Mouse (Mus musculus): ENCODE results near the gene Olfr90.

Gene Olfr90

GRCm38 (mm10) chr17:37062101-37062641 is 26.1 kb downstream of the Olfr90 start:
- no peak for DNase-seq (ENCODE audit: extremely low spot score, low read depth, low spot score)

DNA sequence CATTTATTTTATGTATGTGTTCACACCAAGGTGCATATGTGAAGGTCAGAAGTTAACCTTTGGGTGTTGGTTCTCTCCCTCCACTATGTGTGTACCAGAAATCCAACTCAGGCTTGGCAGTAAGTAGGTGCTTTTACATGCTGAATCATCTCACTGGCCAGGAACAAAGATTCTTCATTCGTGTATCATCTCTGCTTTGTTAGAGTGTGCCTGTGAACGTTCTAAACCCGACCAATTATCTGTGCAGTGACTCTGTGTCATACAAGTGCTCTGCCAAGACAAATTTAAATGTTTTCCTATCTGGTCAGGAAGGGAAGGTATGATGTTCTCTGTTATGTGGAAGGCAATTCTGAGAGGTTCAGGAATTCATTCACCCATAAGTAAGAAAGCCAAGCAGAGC is 26.9 kb downstream of the Olfr90 start:
- no peak for DNase-seq (ENCODE audit: extremely low spot score, low read depth, low spot score)

DNA sequence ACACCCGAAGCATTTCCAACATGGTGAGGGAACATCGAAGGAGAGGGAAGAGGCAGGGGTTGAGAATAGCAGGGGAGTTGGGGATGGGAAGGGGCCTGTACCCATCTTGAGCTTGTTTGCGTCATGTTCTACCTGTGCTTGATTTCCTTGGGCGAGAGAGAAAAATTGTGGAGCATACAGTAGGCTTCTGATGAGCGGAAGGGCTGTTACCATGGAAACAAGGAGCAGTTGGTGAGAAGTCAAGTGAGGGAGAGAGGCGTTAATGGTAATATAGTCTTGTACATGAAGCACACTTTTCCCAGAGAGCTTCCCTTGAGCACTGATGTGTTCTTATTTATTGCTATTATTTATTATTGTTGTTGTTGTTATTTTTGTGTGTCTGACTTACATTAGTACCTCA is 31.3 kb downstream of the Olfr90 start:
- no peak for DNase-seq (ENCODE audit: extremely low spot score, low read depth, low spot score)

DNA sequence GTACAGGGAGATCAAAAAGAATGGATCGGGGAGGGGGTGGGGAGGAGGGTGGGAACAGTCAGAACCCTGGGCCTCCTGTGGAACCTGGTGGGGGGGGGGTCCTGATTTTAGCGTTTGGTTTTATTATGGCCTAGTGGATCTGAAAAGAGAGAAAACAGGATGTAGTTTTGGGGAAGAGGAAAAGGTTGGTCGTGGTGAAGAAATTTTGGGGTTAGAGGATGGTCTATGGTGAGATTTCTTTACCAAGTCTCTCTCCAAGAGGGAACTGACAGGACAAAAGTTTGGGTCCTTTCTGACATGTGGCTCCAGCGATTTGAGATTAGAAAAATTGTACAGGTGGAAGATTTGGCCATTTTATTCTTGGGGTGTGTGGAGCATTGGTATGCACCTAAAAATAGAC is 36.6 kb downstream of the Olfr90 start:
- no peak for DNase-seq (ENCODE audit: extremely low spot score, low read depth, low spot score)

GRCm38 (mm10) chr17:37050876-37051275 is 37.4 kb downstream of the Olfr90 start:
- no peak for DNase-seq (ENCODE audit: extremely low spot score, low read depth, low spot score)

- DNase-seq (ENCODE audit: extremely low spot score, low read depth, low spot score), result peak; percentile 33
Observed at GRCm38 (mm10) chr17:37050399-37050798, 37.9 kb downstream of the Olfr90 start.

DNA sequence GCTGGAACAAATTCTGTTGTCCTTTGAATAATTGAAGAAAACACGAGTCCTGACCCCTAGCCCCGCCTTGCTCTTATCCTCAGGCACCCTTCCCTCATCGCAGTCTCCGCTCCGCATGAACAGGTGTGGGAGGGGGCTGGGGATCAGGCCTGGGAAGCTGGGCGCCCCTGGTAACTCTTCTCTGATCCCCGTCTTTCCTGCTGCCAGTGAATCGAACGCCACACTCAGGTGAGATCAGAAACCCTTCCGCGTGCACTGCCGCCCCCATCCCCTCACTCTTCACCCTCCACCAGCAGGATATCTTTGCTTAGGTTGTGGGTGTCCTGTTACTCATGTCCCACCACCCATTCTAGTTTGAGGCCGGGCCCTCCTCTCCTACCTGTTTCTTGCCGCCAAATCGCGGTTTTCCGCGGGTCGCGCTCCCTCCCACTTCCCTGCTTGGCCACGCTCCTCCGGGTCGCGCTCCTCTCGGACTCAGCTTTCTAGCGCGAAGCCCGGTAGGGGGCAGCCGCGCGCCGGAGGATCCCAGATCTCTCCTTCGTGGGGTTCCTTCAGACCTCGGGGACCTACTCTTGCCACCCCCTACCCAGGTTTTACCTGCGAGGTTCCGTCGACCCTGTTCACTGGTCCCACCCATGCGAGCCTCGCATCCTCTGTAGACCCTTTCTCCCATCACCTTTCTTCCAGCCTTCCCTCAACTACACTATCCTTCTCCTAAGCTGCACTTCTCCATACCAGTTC is 38.6 kb downstream of the Olfr90 start:
- DNase-seq (ENCODE audit: extremely low spot score, low read depth, low spot score), result no peak

DNA sequence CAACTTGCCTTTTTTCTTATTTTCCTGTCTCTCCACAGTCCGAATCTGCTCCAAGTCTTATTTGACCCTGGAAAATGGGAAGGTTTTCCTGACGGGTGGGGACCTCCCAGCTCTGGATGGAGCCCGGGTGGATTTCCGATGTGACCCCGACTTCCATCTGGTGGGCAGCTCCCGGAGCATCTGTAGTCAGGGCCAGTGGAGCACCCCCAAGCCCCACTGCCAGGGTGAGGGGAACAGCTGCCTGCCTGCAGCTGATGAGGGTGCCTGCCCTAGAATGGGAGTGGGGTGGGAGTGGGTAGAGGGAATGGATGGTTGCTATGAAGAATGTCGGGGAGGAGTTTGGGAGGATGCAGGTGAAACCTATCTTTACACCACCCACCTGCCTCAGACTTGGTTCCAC is 39.9 kb downstream of the Olfr90 start:
- DNase-seq (ENCODE audit: extremely low spot score, low read depth, low spot score), result no peak

- no peak for DNase-seq (ENCODE audit: extremely low spot score, low read depth, low spot score)
Observed at GRCm38 (mm10) chr17:37047981-37048380, 40.3 kb downstream of the Olfr90 start.

DNA sequence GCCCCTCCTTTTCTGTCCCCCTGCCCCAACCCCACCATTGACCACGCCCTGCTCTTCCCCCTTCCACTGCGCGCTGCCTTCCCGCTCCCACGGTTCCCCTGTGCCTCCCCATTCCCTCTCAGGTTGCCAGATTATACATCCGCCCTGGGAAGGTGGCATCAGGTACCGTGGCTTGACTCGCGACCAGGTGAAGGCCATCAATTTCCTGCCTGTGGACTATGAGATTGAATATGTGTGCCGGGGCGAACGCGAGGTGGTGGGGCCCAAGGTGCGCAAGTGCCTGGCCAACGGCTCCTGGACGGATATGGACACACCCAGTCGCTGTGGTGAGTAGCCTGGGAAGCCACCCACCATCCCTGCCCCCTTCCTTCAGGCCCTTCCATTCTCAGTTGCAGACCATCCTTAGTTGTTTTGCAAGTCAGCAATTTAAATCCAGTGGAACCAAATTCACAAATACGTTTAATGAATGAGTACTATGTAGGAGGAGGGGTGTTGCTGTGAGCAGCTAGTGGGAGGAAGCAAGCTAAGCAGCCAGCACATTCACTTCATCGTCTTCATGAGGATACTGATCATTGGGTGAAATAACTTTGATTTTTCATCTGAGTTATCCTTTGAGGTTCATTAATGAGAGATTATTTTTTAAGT is 40.8 kb downstream of the Olfr90 start:
- no peak for DNase-seq (ENCODE audit: extremely low spot score, low read depth, low spot score)

- no peak for DNase-seq (ENCODE audit: extremely low spot score, low read depth, low spot score)
Observed at GRCm38 (mm10) chr17:37046312-37047112, 41.8 kb downstream of the Olfr90 start.

DNA sequence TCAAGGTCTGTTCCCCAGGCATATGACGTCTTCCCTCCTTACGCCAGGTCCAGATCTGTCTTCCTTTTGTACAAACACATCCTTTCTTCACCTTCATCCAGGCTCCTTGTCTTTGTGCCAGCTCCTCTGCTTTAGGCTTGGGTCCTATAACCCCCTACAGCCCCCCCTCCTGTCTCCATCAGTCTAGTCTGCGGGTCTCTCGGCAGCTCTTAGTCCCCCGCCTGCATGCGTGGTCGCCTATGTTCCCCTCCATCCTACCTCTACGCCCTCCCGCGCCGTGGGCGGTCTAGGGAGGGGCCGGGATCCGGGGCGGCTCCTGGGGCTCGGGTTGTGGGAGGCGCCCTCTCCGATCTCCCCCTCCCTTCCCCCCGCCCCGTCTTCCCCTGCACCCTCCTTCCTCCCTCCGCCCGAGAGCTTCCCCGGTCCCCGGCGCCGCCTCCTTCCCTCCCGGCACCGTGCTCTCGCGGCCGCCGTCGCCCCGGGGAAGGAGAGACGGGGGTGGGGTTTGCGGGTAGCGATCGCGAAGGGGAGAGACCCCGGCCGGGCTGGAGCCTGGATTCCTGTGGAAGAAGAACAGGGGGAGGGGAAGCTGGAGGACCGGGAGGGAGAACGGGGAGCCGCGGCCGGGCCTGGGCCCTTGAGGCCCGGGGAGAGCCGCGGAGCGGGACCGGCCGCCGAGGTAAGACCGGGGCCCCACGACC is 42.5 kb downstream of the Olfr90 start, which contains the start of gene Gabbr1:
Gene Gabbr1, plus strand, starts transcription at position 356 of the 701 bp plus-strand sequence.
- no peak for DNase-seq (ENCODE audit: extremely low spot score, low read depth, low spot score)

DNA sequence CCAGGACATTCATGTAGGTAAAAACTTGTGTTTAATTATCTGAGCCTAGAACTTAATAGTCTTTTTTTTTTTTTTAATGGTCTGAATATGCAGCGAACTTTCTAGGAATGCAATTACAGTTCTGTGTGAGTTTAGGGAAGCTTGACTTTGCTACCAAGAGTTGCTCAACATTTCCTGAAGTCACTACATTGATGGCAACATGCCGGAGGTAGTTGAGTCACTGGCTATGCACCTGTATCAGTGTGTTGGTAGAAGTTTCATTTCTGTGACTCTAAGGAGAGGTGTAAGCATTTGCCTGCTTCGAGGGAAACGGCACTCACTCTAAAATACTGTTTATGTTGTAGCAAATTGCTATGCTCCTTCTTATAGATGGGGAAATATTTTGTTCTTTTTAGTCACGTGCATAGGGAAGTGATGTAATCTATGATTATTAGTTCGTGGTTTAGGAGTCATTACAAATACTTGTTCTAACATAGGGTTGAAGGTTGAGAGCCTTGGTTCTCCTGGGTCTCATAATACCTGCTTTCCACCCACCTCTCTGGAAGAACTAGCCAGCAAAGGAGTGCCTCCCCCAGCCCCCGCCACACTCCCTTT is 43.6 kb downstream of the Olfr90 start:
- no peak for DNase-seq (ENCODE audit: extremely low spot score, low read depth, low spot score)

GRCm38 (mm10) chr17:37039127-37039894 is 49.0 kb downstream of the Olfr90 start:
- DNase-seq (ENCODE audit: extremely low spot score, low read depth, low spot score), result no peak
